In genomic region chr4:106911246-106911801, GRCm38 (mm10) we compare ENCODE assay signal across 7 mouse cellular contexts. TPM values are rescaled to one million over a fixed set of nuclear protein-coding genes. Genes with fewer than 3 reads are reported as not detected.
DNase-seq lines count a peak whose midpoint lies in the region; ATAC-seq and TF ChIP-seq lines count a peak whose summit lies in the region.

No protein-coding gene starts in this region.

- H3K9me3 ChIP-seq in embryonic facial prominence, embryonic 13.5 days, result no peaks in the 10 kb centered on the region
- H3K9me3 ChIP-seq in limb, embryonic 14.5 days (ENCODE audit: control insufficient read depth, low read length), result no peaks in the 10 kb centered on the region
- H3K9me3 ChIP-seq in midbrain, postnatal 0 days (ENCODE audit: low read length), result no peaks in the 10 kb centered on the region

- 0 out of 2 replicates have a peak, but pooled peaks have one; percentile 1 for TF ChIP-seq POLR2A in limb, embryonic 14.5 days (IDR thresholded peaks at IDR 0.05; ENCODE audit: borderline replicate concordance, extremely low read depth, insufficient read depth, insufficient read length)

- peaks cover 23% of the 10 kb centered on the region for H3K36me3 ChIP-seq in embryonic facial prominence, embryonic 13.5 days
- H3K36me3 ChIP-seq in limb, embryonic 14.5 days (ENCODE audit: control insufficient read depth, insufficient read depth, low read length), result peaks cover 33% of the 10 kb centered on the region
- H3K36me3 ChIP-seq in midbrain, postnatal 0 days (ENCODE audit: insufficient read depth, low read length), result peaks cover 7% of the 10 kb centered on the region

- peak overlapping the region; percentile 93 for H3K4me2 ChIP-seq in embryonic facial prominence, embryonic 13.5 days
- peak overlapping the region; percentile 94 for H3K4me2 ChIP-seq in limb, embryonic 14.5 days (replicated peaks; ENCODE audit: low read depth, low read length, severe bottlenecking)
- H3K4me2 ChIP-seq in midbrain, postnatal 0 days (ENCODE audit: low read depth, low read length, poor library complexity, severe bottlenecking), result peak overlapping the region; percentile 94

- H3K4me3 ChIP-seq in embryonic facial prominence, embryonic 13.5 days, result peak overlapping the region; percentile 100
- H3K4me3 ChIP-seq in limb, embryonic 14.5 days (replicated peaks; ENCODE audit: low read length), result peak overlapping the region; percentile 100
- peak overlapping the region; percentile 96 for H3K4me3 ChIP-seq in midbrain, postnatal 0 days (ENCODE audit: low read depth, low read length)

- peak overlapping the region; percentile 100 for H3K27ac ChIP-seq in embryonic facial prominence, embryonic 13.5 days
- peak overlapping the region; percentile 99 for H3K27ac ChIP-seq in limb, embryonic 14.5 days (replicated peaks; ENCODE audit: low read depth, low read length)
- H3K27ac ChIP-seq in midbrain, postnatal 0 days (ENCODE audit: low read depth, low read length), result peak overlapping the region; percentile 88

- TF ChIP-seq CTCF in midbrain, postnatal 0 days (IDR thresholded peaks at IDR 0.05), result no peak

- peak; percentile 80 for ATAC-seq in embryonic facial prominence, embryonic 13.5 days (ENCODE audit: insufficient number of reproducible peaks, insufficient read depth, low FRiP score, low TSS enrichment, low read depth)
- peak; percentile 86 for ATAC-seq in limb, embryonic 14.5 days (ENCODE audit: low FRiP score, low read depth)
- peak; percentile 85 for ATAC-seq in midbrain, postnatal 0 days (ENCODE audit: low FRiP score)

- WGBS in embryonic facial prominence, embryonic 13.5 days, result under 1% methylated on average over 87 of the region's 89 CpGs
- under 1% methylated on average over 32 of the region's 89 CpGs for WGBS in limb, embryonic 14.5 days
- WGBS in midbrain, postnatal 0 days, result 1% methylated on average over 43 of the region's 89 CpGs

- peak overlapping the region; percentile 100 for H3K9ac ChIP-seq in embryonic facial prominence, embryonic 13.5 days
- H3K9ac ChIP-seq in limb, embryonic 14.5 days (ENCODE audit: low read depth, low read length, severe bottlenecking), result peak overlapping the region; percentile 97
- H3K9ac ChIP-seq in midbrain, postnatal 0 days (replicated peaks; ENCODE audit: low read length, poor library complexity, severe bottlenecking), result peak overlapping the region; percentile 90

- DNase-seq in adrenal gland, postnatal 36 days, result peak; percentile 96 to 98
- peak; percentile 90 for DNase-seq in heart, adult 8-10 months (ENCODE audit: low spot score)
- DNase-seq in kidney, adult 9 months, result peak; percentile 95
- peak; percentile 91 for DNase-seq in limb, embryonic 14.5 days (ENCODE audit: low spot score)
- DNase-seq in midbrain, postnatal 0 days (ENCODE audit: low spot score), result peak; percentile 95
- peak; percentile 94 for DNase-seq in spleen, postnatal 10 days (ENCODE audit: low spot score in 2 of 2)

- H3K4me1 ChIP-seq in embryonic facial prominence, embryonic 13.5 days, result peaks cover 66% of the 10 kb centered on the region
- peaks cover 51% of the 10 kb centered on the region for H3K4me1 ChIP-seq in limb, embryonic 14.5 days (ENCODE audit: control insufficient read depth, insufficient read depth, low read length)
- H3K4me1 ChIP-seq in midbrain, postnatal 0 days (ENCODE audit: insufficient read depth, low read length), result peaks cover 28% of the 10 kb centered on the region

- H3K27me3 ChIP-seq in embryonic facial prominence, embryonic 13.5 days, result no peaks in the 10 kb centered on the region
- H3K27me3 ChIP-seq in limb, embryonic 14.5 days (ENCODE audit: control insufficient read depth, insufficient read depth, low read length), result no peaks in the 10 kb centered on the region
- H3K27me3 ChIP-seq in midbrain, postnatal 0 days (ENCODE audit: insufficient read depth, low read length), result no peaks in the 10 kb centered on the region

RNA-seq across cellular contexts. Expression of gene Ssbp3, which starts 0.8 kb away (rescaled TPM):
- total RNA-seq in adrenal gland, postnatal 36 days (2021), result 10 to 100 TPM; 71.2 to 85.4 TPM
- polyA plus RNA-seq in embryonic facial prominence, embryonic 13.5 days (2015; fragmentation: Nextera tagmentation; extraction: Ambion mirVana), result 172 and 190 TPM in 2 replicates
- 10 to 100 TPM; 34.2 to 42.5 (median 36.2) TPM for total RNA-seq in heart, adult 8-10 months (2022)
- 191 and 202 TPM in 2 replicates for polyA plus RNA-seq in limb, embryonic 14.5 days (2012; rRNA removed)
- 94.3 and 115 TPM in 2 replicates for polyA plus RNA-seq in limb, embryonic 14.5 days (2014; fragmentation: Nextera tagmentation; extraction: Ambion mirVana)
- 172 and 176 TPM in 2 replicates for total RNA-seq in midbrain, postnatal 0 days (2014; rRNA removed)
- 110 and 126 TPM in 2 replicates for polyA plus RNA-seq in midbrain, postnatal 0 days (2015; fragmentation: Nextera tagmentation; extraction: Ambion mirVana)

Comparison
In these comparisons a context has a peak if more than half of its experiments do, and no peak if none do; other contexts are left out.
1. Peak in every context shown above with its lines: DNase-seq, ATAC-seq, H3K4me3 ChIP-seq and H3K27ac ChIP-seq.